Mouse (Mus musculus) heart, adult 2 months (tissue): ENCODE results near the gene Cpeb3. TPM values are rescaled to one million over a fixed set of nuclear protein-coding genes. Genes with fewer than 3 reads are reported as not detected.

Experiments used
- DNase-seq, 2 experiments: peaks; one replicate each; pipeline ENCODE4 v3.0.0; 2021
- H3K27ac ChIP-seq: fragments of 200-600 bp; 2 replicates; pipeline ENCODE4 v1.8.1; 2022
- H3K27me3 ChIP-seq: fragments of 200-500 bp; 2 replicates; pipeline ENCODE4 v1.6.1; 2012; ENCODE audit warnings: mild to moderate bottlenecking, low read length, inconsistent platforms, mixed read lengths; ENCODE audit not compliant: control insufficient read depth, insufficient read depth
- H3K36me3 ChIP-seq: fragments of 200-500 bp; 2 replicates; pipeline ENCODE4 v1.6.1; 2012; ENCODE audit warnings: low read length, inconsistent platforms; ENCODE audit not compliant: control insufficient read depth, insufficient read depth
- H3K4me1 ChIP-seq: fragments of 200-500 bp; 2 replicates; pipeline ENCODE4 v1.6.1; 2011; ENCODE audit warnings: low read length; ENCODE audit not compliant: control insufficient read depth, insufficient read depth
- H3K4me3 ChIP-seq: fragments of 200-600 bp; 2 replicates; pipeline ENCODE4 v1.8.1; 2022
- H3K79me2 ChIP-seq: fragments of 200-500 bp; replicated peaks from 2 replicates; pipeline ENCODE4 v1.6.1; 2012; ENCODE audit warnings: mild to moderate bottlenecking, inconsistent platforms, low read length, moderate library complexity, mixed read lengths; ENCODE audit not compliant: control insufficient read depth, insufficient read depth
- H3K9ac ChIP-seq: fragments of 200-500 bp; 2 replicates; pipeline ENCODE4 v1.6.1; 2012; ENCODE audit warnings: low read depth, mild to moderate bottlenecking, control low read depth, inconsistent platforms, low read length, mixed read lengths
- CTCF ChIP-seq: fragments of 200-600 bp; IDR thresholded peaks from 2 replicates; pipeline ENCODE4 v1.8.1; 2022; ENCODE audit warnings: antibody characterized with exemption, mild to moderate bottlenecking, moderate library complexity
- EP300 ChIP-seq: fragments of 200-500 bp; IDR thresholded peaks from 2 replicates; pipeline ENCODE4 v1.6.1; 2011; ENCODE audit warnings: low read depth, low read length, control low read depth; ENCODE audit not compliant: insufficient read depth
- POLR2A ChIP-seq: fragments of 200-500 bp; IDR thresholded peaks from 2 replicates; pipeline ENCODE4 v1.6.1; 2011; ENCODE audit warnings: mild to moderate bottlenecking, low read depth, low read length, control low read depth; ENCODE audit not compliant: insufficient read depth
- WGBS: fragments of 180-500 bp; shearing (Covaris S2); methylation state at CpG from one replicate; pipeline ENCODE4 v1.1.7; 2018; 5-methylcytosine and 5-hydroxymethylcytosine counted together
- intact Hi-C: fragments of 180-260 bp; cut with DNase I; formaldehyde crosslinking; loops from one replicate; pipeline ENCODE4 v1.15.1; 2025
- polyA plus RNA-seq: library from polyadenylated mRNA; depleted of rRNA; stranded (reverse); fragments of >200 nt; gene quantifications from 2 replicates; pipeline ENCODE4 v1.2.3, GENCODE M21; 2012
- total RNA-seq, 2 experiments: library from RNA; stranded (reverse); gene quantifications; 2 replicates each; pipeline ENCODE4 v1.2.3; 2021

Cpeb3 gene
- total and polyA plus RNA-seq, 3 experiments: 35.6 to 96.9 (median 78.9) TPM

DNA sequence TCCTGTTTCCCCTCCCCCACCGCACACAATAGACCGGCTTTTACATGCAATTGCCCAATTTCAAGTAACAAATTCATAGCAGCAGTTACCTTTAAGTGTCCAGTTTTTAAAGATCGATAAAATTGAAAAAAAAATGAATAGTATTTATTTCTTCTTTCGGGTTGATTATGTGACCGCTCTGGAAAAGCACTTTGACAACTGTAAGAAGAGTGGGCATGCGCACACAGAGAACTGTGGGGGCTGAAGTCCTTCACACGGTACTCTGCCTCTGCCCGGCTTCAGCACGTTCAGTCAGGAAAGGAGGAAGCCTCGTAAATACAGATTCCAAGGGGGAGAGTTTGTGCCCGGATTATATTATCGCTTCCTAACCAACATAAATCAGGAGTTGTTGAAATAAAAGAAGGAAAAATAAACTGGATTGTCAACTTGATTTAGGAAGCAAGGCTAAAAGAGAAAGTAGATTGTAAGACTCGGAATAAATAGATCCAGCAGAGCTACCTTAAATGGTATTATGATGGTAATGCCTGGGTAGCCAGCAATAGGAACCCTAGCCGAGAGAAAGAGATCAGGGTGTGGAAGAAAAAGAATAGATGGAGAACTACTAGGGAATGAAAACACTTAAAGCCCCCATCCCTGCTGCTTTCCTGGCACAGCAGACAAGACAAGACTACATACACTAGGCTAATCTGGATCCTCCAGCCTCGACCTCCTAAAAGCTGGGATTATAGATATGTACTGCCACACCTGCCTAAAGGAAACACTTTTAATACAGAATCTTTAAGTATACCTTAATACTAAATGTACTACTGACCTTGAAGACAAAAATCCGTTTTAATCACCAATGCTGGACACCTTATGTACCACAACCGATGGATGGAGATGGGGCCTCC lies 30.3 kb downstream of the Cpeb3 start:
- TF ChIP-seq CTCF (no peak), EP300 (no peak), POLR2A (no peak)
- peak overlapping the region; percentile 15; the same call in 1 of the 2 replicates for H3K9ac ChIP-seq
- peak overlapping the region; percentile 60 for H3K4me3 ChIP-seq
- H3K36me3 ChIP-seq: no peaks in the 10 kb centered on the region; the same call in 1 of the 2 replicates
- peak overlapping the region; percentile 97 for H3K27ac ChIP-seq
- 9% methylated on average over 17 of the region's 17 CpGs for WGBS
- H3K27me3 ChIP-seq: no peaks in the 10 kb centered on the region
- intact Hi-C loops: no loop called here
- DNase-seq: peak; percentile 57 to 73
- H3K4me1 ChIP-seq: peaks cover 3% of the 10 kb centered on the region
- peaks cover 4% of the 10 kb centered on the region for H3K79me2 ChIP-seq

DNA sequence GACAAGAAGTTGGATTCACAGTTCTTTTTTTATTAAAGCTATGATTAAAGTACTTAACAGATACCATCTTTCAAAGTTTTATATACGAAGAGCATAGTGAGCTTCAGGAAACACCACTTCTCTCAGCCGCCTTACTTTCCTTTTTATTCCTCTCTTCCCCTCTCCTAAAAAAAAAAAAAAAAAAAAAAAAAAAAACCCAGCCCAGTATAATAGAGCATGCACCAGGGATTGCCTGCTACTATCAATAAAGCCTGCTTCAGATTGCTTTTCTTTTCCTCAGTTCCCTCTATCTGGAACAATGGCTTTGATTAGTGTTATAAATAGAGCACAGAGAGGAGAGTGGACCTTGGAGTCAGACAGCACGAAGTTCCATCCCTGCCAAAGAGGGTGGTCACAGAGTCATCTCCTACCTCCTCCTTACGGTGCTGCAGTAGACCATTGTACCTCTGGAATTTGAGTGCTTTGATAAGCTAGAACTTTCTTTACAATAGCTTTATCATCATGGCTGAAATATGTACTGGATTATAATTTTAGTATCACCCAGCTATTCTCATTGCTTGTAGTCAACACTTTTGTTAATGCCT lies 31.4 kb downstream of the Cpeb3 start:
- 39% methylated on average over 4 of the region's 4 CpGs for WGBS
- DNase-seq: no peak
- Histone ChIP-seq H3K4me3 (peak overlapping the region; percentile 60), H3K9ac (no peak overlapping the region), H3K27me3 (no peaks in the 10 kb centered on the region), H3K27ac (peak overlapping the region; percentile 97), H3K36me3 (no peaks in the 10 kb centered on the region; the same call in 1 of the 2 replicates), H3K79me2 (peaks cover 4% of the 10 kb centered on the region), H3K4me1 (peaks cover 3% of the 10 kb centered on the region)
- TF ChIP-seq EP300: no peak
- TF ChIP-seq CTCF: no peak
- peak; percentile 42 for TF ChIP-seq POLR2A
- intact Hi-C loops: no loop called here

DNA sequence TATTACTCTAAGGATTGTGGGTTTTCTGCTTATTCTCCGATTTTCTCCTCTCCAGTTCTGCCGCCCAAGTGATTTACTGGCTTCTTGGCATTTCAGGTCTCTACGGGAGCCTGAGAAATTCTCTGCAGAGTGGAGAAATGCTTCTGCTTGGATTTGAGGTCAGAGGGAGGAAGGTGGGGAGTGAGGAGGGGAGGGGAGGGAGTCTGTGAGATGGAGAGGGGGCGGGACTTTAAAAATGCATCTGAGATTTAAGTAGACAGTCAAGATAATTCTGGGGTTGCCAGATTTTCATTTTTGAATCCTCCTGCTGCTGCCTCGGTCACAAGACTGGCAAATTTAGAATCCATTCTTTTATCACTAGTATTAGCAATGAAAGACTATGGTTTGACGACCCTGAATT lies 32.5 kb downstream of the Cpeb3 start:
- Histone ChIP-seq H3K27ac (peak overlapping the region; percentile 97), H3K27me3 (no peaks in the 10 kb centered on the region), H3K4me1 (peaks cover 3% of the 10 kb centered on the region), H3K79me2 (peaks cover 4% of the 10 kb centered on the region), H3K4me3 (peak overlapping the region; percentile 60), H3K36me3 (peaks cover 3% of the 10 kb centered on the region; the same call in 1 of the 2 replicates), H3K9ac (peak overlapping the region; percentile 46; the same call in 1 of the 2 replicates)
- DNase-seq: peak in 1 of 2 experiments; percentile 20
- 6% methylated on average over 6 of the region's 6 CpGs for WGBS
- TF ChIP-seq CTCF (no peak), POLR2A (peak; percentile 68; the same call in 1 of the 2 replicates)
- intact Hi-C loops: loop anchor here (1.0 kb wide), 1 partner anchor 31 kb away; the partner anchor contains the start of gene March5

DNA sequence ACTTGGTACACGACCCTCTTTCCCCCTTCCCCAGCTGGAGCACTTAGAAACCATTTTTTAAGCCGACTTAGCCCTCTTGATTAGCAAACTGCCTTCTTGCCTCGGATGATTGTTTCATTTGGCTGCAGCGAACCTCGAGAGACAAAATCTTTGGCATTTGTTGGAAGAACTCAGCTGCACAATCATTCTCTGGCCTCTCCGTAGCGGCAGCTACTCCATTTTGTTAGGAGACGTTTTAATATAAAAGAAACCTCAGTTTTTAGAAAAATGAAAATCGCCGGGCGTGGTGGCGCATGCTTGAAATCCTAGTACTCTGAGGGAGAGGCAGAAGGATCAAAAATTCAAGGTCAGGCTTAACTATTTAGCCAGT lies 33.0 kb downstream of the Cpeb3 start:
- intact Hi-C loops: loop anchor here (1.0 kb wide), 1 partner anchor 32 kb away; the partner anchor contains the start of gene March5
- TF ChIP-seq POLR2A (no peak), CTCF (no peak)
- H3K9ac ChIP-seq: peak overlapping the region; percentile 99
- no peak for DNase-seq
- H3K79me2 ChIP-seq: peaks cover 4% of the 10 kb centered on the region
- H3K4me3 ChIP-seq: peak overlapping the region; percentile 60
- WGBS: under 1% methylated on average over 12 of the region's 12 CpGs
- peak overlapping the region; percentile 97 for H3K27ac ChIP-seq
- H3K27me3 ChIP-seq: no peaks in the 10 kb centered on the region
- H3K36me3 ChIP-seq: peaks cover 8% of the 10 kb centered on the region
- H3K4me1 ChIP-seq: peaks cover 3% of the 10 kb centered on the region

DNA sequence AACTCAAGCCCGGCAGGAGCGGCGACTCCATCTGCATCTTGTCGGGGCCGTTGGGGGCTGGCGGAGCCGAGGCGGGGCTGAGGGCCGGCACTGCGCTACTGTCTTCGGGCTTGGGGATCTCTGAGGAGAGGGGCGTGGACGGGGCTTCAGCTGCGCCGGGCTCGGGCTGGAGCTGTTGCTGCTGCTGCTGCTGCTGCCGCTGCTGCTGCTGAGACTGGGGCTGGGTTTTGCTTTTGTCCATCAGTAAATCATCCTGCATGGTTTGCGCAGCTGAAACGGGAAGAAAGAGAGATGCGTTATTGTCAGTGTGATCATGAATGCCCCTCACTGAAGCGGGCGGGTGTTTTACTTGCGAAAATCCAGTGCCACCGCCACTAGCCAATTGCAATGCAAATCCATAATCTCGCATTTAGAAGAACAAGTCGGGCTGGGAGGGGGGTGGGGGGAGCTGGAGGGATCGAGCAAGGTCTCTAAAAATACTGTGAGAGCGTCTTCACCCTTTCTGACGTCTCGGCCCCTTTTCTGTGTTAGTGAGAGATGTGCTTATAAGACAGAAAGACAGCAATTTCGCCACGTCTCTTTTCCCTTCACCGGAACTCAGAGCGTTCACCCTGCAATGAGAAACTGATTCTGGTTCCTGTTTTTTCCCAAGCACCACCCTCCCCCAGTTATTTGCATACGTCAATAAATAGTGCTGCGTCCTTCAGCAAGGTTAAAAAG lies 33.5 kb downstream of the Cpeb3 start:
- H3K9ac ChIP-seq: peak overlapping the region; percentile 99
- H3K36me3 ChIP-seq: peaks cover 13% of the 10 kb centered on the region
- TF ChIP-seq EP300: 0 out of 2 replicates have a peak, but pooled peaks have one; percentile 38
- TF ChIP-seq POLR2A: peak; percentile 83; the same call in 1 of the 2 replicates
- no peak for TF ChIP-seq CTCF
- H3K79me2 ChIP-seq: peaks cover 4% of the 10 kb centered on the region
- peak overlapping the region; percentile 97 for H3K27ac ChIP-seq
- intact Hi-C loops: loop anchor here (1.0 to 5.0 kb wide), 2 partner anchors 32 to 43 kb away; partner anchors contain the start of gene March5
- H3K4me3 ChIP-seq: peak overlapping the region; percentile 60
- no peaks in the 10 kb centered on the region for H3K27me3 ChIP-seq
- under 1% methylated on average over 36 of the region's 36 CpGs for WGBS
- DNase-seq: peak; percentile 75 to 78
- H3K4me1 ChIP-seq: peaks cover 3% of the 10 kb centered on the region
